Mouse (Mus musculus) activated CD4-positive, CD25-positive, alpha-beta regulatory T cell, adult 4 months (primary cell): Measurements from ENCODE around the gene Mocs3. TPM values are rescaled to one million over a fixed set of nuclear protein-coding genes. Genes with fewer than 3 reads are reported as not detected.

Source experiments
- ATAC-seq: one replicate; pipeline ENCODE4 v1.8.0; 2017
- polyA plus RNA-seq, 2 experiments: library from polyadenylated mRNA; unstranded; fragments of 100-300 nt; shearing (Covaris generic); gene quantifications; one replicate each; pipeline ENCODE4 v1.2.1; 2017

The Mocs3 gene
- 1 to 10 TPM in 1 of 2 experiments, under 1 TPM in 1; 0.40 to 1.2 TPM for polyA plus RNA-seq

- peak; percentile 81 for ATAC-seq
These were observed at the start of gene Mocs3, which contains the start of the genes Gm20716 and Dpm1 for GRCm38 (mm10) chr2:168230026-168230728. Mocs3 (plus strand) TSS chr2:168230622. Gm20716 (minus strand) TSS chr2:168230364. Dpm1 (minus strand) TSS chr2:168230591.

DNA sequence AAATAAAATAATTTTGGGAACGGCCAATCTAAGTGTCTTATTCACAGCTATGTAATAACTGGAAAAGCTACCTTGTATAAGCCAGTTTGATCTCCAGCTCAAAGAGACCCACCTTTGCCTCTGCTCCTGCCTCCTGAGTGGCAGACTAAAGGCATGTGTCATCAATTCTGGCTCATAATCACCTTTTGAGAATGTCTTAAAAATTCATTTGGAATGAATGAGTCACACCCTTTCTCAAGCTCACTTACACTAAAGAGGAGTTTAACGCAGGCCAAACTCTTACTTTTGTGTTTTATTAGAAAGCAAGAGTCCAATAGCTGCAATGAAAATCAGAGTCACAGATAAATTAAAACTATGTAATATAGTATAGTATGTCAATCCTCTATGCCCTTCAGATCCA lies 38.6 kb upstream of the Mocs3 start:
- no peak for ATAC-seq

GRCm38 (mm10) chr2:168193685-168194084 lies 36.7 kb upstream of the Mocs3 start:
- no peak for ATAC-seq

DNA sequence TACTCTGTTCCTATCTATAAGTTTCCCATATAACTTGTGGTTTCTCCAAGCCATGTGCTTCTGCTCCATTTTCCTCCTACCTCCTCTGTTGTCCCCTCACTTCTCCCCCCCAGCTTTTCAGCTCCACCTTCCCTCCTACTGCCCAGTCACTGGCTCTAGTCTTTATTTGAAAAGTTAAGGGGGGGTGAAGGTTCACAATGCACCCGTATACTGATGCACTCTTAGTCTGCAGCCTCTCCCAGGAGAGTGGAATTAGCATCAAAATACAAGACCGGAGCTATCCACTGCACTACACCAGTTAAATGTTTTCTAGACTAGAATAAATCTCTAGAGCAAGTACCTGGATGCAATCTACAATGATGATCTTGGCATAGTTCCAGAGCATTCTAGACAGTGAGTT lies 34.7 kb upstream of the Mocs3 start:
- ATAC-seq: no peak

DNA sequence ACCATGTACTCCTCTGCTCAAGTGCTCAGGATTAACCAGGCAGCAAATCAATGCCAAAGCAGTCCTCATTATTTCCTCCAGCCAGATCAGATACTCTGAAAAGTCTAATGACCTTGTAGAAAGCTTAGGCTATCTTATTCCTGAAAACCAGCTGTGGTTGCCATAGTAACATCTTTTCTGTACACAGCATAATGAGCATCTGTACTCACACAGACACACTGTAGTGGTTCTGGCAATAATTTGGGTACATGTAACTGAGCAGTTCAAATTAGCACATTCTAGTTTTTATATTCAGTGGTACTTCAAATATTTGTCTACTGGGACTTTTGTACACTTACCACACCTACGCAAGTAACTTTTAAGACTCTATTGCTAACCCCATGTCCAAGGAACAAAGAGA lies 32.0 kb upstream of the Mocs3 start:
- ATAC-seq: no peak

DNA sequence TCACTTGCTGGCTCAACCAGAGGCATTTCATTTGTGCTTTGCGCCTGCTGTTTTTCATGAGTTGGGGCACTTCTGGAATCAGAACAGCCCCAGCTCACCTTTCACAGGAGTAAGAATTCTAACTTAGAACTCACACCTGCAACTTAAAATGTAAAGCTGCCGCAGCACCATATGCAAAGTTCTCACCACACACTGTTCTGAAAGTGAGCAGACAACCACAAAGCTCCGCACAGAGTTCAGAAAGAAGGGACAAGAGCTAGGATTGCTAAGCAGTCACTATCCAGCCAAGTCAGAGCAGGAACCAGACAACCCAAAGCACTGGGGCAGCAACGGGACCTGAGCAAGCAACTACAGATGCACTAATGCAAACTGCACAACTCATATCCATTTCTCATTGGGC lies 30.9 kb upstream of the Mocs3 start:
- no peak for ATAC-seq

DNA sequence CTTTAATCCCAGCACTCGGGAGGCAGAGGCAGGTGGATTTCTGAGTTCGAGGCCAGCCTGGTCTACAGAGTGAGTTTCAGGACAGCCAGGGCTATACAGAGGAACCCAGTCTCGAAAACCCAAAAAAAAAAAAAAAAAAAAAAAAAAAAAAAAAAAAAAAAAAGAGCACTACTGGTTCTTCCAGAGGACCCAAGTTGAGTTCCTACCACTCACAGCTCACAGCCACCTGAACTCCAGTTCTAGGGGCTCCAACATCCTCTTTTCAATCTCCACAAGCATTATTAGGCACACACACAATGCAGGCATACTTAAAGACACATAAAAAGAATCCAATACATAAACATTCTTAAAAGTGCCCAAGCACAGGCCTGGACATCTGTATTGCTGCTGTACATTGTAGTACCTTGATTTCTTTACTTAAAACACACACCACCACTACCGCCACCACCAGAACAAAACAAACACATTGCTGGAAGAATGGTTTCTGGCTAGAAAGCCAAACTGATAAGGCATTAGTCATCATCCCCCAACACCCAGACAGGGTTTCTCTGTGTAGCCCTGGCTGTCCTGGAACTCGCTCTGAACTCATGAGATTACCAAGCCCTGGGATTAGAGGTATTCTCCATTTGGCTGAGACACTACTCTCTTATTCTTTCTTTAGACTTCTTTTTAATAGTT lies 30.3 kb upstream of the Mocs3 start:
- no peak for ATAC-seq

- no peak for ATAC-seq
These were observed 25.9 kb upstream of the Mocs3 start for GRCm38 (mm10) chr2:168204476-168204999.

- peak; percentile 72 for ATAC-seq
These were observed 25.2 kb upstream of the Mocs3 start for GRCm38 (mm10) chr2:168205265-168205664.

DNA sequence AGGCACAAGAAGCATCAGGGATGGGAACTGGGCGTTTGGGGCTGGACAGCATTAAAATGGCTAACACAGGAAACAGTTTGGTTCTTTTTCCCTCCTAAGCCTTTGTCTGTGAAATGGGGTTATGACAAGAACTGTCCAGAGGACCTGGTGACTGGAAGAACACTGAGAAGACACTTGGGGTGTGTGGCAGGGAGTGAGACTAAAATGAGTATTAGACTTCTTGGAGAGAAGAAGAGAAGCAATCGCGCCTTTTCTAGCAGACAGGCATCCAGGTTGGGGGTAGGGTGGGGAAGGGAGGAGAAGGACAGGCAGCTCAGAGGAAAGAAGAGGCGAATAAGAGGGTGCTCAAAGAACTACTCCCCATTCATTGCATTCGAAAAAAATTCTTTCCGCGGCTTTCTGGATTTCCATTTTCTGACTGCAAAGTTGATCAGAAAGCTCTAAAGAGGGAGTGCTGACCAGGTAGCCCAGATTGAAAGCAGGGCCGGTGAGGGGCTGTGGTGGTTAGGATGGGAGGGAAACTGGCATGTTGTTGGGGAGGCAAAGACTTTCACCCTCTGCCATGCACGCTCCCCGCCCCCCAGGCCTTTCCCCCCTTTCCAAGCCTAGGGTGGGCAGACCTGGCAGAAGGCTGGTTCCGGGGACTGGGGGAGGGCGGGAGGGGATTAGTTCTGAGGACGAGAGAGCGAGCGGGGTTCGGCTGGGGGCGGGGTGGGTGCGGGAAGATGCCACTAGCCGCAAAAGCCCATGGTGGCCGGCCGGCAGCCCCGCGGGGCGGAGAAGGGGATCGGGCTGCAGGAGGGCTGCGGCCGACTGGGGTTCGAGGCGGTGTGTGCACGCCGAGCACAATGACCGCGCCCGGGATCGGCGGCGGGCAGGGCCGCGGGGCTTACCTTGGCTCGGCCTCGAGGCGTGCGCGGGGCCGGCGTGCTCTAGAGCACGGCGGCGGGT lies 24.5 kb upstream of the Mocs3 start:
- no peak for ATAC-seq

- ATAC-seq: peak; percentile 86
These were observed 23.4 kb upstream of the Mocs3 start, which contains the start of gene Adnp for GRCm38 (mm10) chr2:168206725-168207644. Adnp (minus strand) TSS chr2:168207112.

- no peak for ATAC-seq
These were observed 22.5 kb upstream of the Mocs3 start for GRCm38 (mm10) chr2:168207883-168208282.

DNA sequence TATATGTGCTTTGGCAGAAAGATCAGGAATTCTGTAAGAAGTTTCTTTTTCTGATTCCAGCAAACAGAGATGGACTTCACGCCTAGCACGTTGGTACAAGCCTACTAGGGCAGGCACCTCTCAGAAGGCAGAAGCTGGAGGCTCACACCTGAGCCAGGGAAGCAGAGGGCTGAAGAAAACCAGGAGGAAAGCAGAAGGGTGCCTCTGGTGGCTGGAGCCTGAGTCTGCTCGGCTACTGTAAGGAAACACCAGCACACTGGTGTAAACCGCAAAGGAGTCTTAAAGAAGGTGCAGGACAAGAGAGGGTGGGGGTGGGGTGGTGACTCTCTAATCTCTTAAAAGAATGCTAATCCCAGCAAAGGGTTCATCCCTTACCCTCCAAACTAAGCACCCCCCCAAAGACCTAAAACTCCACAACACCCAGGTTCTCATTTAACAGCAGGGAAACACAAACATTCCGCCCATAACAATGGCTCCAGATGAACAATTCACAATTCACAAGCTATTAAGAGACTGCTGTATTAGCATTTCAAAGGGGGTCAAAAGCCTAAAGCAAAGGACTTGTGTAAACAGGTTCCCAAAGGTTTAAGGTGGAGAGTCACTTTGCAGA lies 16.5 kb upstream of the Mocs3 start:
- ATAC-seq: no peak

GRCm38 (mm10) chr2:168223326-168223725 lies 7.1 kb upstream of the Mocs3 start:
- ATAC-seq: no peak

GRCm38 (mm10) chr2:168229116-168230025 lies 1.1 kb upstream of the Mocs3 start:
- peak; percentile 21 for ATAC-seq

DNA sequence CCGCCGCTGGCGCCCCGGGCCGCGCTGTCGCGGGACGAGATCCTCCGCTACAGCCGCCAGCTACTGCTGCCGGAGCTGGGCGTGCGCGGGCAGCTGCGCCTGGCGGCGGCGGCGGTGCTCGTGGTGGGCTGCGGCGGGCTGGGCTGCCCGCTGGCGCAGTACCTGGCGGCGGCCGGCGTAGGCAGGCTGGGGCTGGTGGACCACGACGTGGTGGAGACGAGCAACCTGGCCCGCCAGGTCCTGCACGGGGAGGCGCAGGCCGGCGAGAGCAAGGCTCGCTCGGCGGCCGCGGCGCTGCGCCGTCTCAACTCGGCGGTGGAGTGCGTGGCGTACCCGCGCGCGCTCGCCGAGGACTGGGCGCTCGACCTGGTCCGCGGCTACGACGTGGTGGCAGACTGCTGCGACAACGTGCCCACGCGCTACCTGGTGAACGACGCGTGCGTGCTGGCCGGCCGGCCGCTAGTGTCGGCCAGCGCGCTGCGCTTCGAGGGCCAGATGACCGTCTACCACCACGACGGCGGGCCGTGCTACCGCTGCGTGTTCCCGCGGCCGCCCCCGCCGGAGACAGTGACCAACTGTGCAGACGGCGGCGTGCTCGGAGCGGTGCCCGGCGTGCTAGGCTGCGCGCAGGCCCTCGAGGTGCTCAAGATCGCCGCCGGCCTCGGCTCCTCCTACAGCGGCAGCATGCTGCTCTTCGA lies 500 bp downstream of the Mocs3 start:
- ATAC-seq: peak; percentile 44

GRCm38 (mm10) chr2:168231471-168231829 lies 1.0 kb downstream of the Mocs3 start:
- ATAC-seq: no peak

DNA sequence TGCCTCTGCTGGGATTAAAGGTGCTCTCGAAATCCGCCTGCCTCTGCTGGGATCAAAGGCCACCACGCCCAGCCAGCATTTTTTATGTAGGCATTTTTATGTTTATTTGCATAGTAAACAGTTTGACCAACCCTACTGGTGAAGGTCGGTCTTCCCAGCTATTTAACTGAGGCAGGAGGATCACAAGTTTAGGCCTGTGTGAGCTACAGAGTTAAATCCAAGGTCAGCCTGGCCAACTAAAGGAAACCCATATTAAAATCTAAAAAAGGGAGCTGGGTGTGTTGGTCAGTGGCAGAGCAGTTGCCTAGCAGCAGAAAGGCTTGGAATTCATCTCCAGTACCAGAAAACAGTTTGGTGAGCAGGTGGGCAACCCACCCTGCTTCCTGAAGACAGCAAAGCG lies 2.9 kb downstream of the Mocs3 start:
- ATAC-seq: no peak

- no peak for ATAC-seq
These were observed 7.9 kb downstream of the Mocs3 start for GRCm38 (mm10) chr2:168238335-168238734.
